Mouse (Mus musculus) ES-E14 (cell line): ENCODE data around the gene Zfp473.

Experiments
- CHD2 ChIP-seq: IDR thresholded peaks from 2 replicates; pipeline ENCODE4 v1.6.1; 2014; ENCODE audit warnings: mild to moderate bottlenecking, low read depth, low read length, inconsistent platforms
- HCFC1 ChIP-seq: IDR thresholded peaks from 2 replicates; pipeline ENCODE4 v1.6.1; 2012; ENCODE audit warnings: low read length, inconsistent platforms, borderline replicate concordance; ENCODE audit not compliant: insufficient read depth
- ZC3H11A ChIP-seq: IDR thresholded peaks from 2 replicates; pipeline ENCODE4 v1.6.1; 2012; ENCODE audit warnings: low read depth, mild to moderate bottlenecking, inconsistent platforms, low read length, borderline replicate concordance
- ZNF384 ChIP-seq: IDR thresholded peaks from 2 replicates; pipeline ENCODE4 v1.6.1; 2012; ENCODE audit warnings: low read depth, low read length, inconsistent platforms

DNA sequence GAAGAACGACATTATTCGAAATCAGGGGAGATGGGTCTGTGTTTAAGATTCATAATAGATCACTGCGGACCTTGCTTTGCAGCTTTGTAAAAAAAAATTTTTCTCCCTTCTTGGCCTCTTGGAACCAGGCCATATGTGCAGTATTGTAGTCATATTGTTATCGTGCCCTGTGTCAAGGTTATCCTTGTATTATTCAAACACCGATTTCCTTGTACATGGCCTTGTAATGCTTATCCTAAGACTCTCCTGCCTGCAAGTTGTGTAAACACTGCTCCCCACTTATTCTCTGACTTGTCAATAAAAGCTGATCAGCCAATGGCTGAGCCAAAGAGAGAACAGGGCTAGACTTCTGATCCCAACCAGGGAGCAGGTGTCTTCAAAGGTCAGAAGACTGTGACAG is 28.8 kb downstream of the Zfp473 start:
- TF ChIP-seq ZNF384 (no peak), CHD2 (no peak), HCFC1 (no peak), ZC3H11A (no peak)
